Mouse (Mus musculus): Measurements from ENCODE around the gene Cox6b1. TPM values are rescaled to one million over a fixed set of nuclear protein-coding genes. Genes with fewer than 3 reads are reported as not detected.

Cox6b1 gene
- total and polyA plus RNA-seq, 2 experiments from 2014 or later = 352 to 1,552 TPM

GRCm38 (mm10) chr7:30612654-30613402 lies 13.1 kb downstream of the Cox6b1 start, which contains the start of gene Upk1a:
Gene Upk1a (minus strand): TSS chr7:30612847.
- Histone ChIP-seq H3K27ac (no peak within 1 kb of the TSS), H3K4me2 (ENCODE audit: low read depth, low read length) (no peak within 1 kb of the TSS), H3K9ac (replicated peaks; ENCODE audit: low read length) (no peak within 1 kb of the TSS), H3K36me3 (ENCODE audit: insufficient read depth, low read length) (peaks cover 12% of the 10 kb centered on the region; the same call in 1 of the 2 replicates), H3K27me3 (ENCODE audit: insufficient read depth, low read length) (no peaks in the 10 kb centered on the region), H3K4me3 (ENCODE audit: low read length) (no peak within 1 kb of the TSS), H3K9me3 (ENCODE audit: low read length) (no peaks in the 10 kb centered on the region), H3K4me1 (ENCODE audit: insufficient read depth, low read length) (no peaks in the 10 kb centered on the region)
- WGBS = 85% methylated on average over 8 of the region's 8 CpGs
- ATAC-seq = no peak
- no peak for TF ChIP-seq CTCF (IDR thresholded peaks at IDR 0.05; ENCODE audit: low read depth)
- DNase-seq (ENCODE audit: low spot score) = no peak

GRCm38 (mm10) chr7:30610043-30610442 lies 15.9 kb downstream of the Cox6b1 start:
- H3K27me3 ChIP-seq (ENCODE audit: insufficient read depth, low read length) = no peaks in the 10 kb centered on the region
- no peak for ATAC-seq

GRCm38 (mm10) chr7:30608476-30608875 lies 17.5 kb downstream of the Cox6b1 start:
- Histone ChIP-seq H3K27me3 (ENCODE audit: insufficient read depth, low read length) (no peaks in the 10 kb centered on the region), H3K4me3 (ENCODE audit: low read length) (no peak overlapping the region), H3K4me1 (ENCODE audit: insufficient read depth, low read length) (no peaks in the 10 kb centered on the region), H3K36me3 (ENCODE audit: insufficient read depth, low read length) (no peaks in the 10 kb centered on the region), H3K4me2 (ENCODE audit: low read depth, low read length) (no peak overlapping the region), H3K9me3 (ENCODE audit: low read length) (no peaks in the 10 kb centered on the region), H3K27ac (no peak overlapping the region), H3K9ac (replicated peaks; ENCODE audit: low read length) (no peak overlapping the region; the same call in 1 of the 2 replicates)
- DNase-seq (ENCODE audit: low spot score) = no peak
- WGBS = 55% methylated on average over 14 of the region's 16 CpGs
- TF ChIP-seq CTCF (IDR thresholded peaks at IDR 0.05; ENCODE audit: low read depth) = no peak
- no peak for ATAC-seq

More at GRCm38 (mm10) chr7:30610043-30610442, 15.9 kb downstream of the Cox6b1 start:
- no peak for TF ChIP-seq CTCF (IDR thresholded peaks at IDR 0.05; ENCODE audit: low read depth)
- no peaks in the 10 kb centered on the region for H3K4me1 ChIP-seq (ENCODE audit: insufficient read depth, low read length)
- H3K9ac ChIP-seq (replicated peaks; ENCODE audit: low read length) = no peak overlapping the region
- no peak for DNase-seq (ENCODE audit: low spot score)
- H3K27ac ChIP-seq = no peak overlapping the region
- no peak overlapping the region for H3K4me3 ChIP-seq (ENCODE audit: low read length)
- no peak overlapping the region for H3K4me2 ChIP-seq (ENCODE audit: low read depth, low read length)
- 66% methylated on average over 7 of the region's 7 CpGs for WGBS
- no peaks in the 10 kb centered on the region for H3K9me3 ChIP-seq (ENCODE audit: low read length)
- no peaks in the 10 kb centered on the region for H3K36me3 ChIP-seq (ENCODE audit: insufficient read depth, low read length)

- no peaks in the 10 kb centered on the region for H3K27me3 ChIP-seq (ENCODE audit: insufficient read depth, low read length)
- no peak overlapping the region for H3K4me2 ChIP-seq (ENCODE audit: low read depth, low read length)
- H3K9me3 ChIP-seq (ENCODE audit: low read length) = no peaks in the 10 kb centered on the region
- no peaks in the 10 kb centered on the region for H3K4me1 ChIP-seq (ENCODE audit: insufficient read depth, low read length)
- DNase-seq (ENCODE audit: low spot score) (peak; percentile 66), ATAC-seq (peak; percentile 56; the same call in 1 of the 2 replicates)
- no peaks in the 10 kb centered on the region for H3K36me3 ChIP-seq (ENCODE audit: insufficient read depth, low read length)
- TF ChIP-seq CTCF (IDR thresholded peaks at IDR 0.05; ENCODE audit: low read depth) = peak; percentile 67
- no peak overlapping the region for H3K4me3 ChIP-seq (ENCODE audit: low read length)
- no peak overlapping the region; the same call in 1 of the 2 replicates for H3K9ac ChIP-seq (replicated peaks; ENCODE audit: low read length)
- 27% methylated on average over 8 of the region's 8 CpGs for WGBS
- H3K27ac ChIP-seq = no peak overlapping the region
Observed at GRCm38 (mm10) chr7:30607706-30608309, 18.1 kb downstream of the Cox6b1 start.

GRCm38 (mm10) chr7:30604944-30605343 lies 21.0 kb downstream of the Cox6b1 start:
- H3K36me3 ChIP-seq (ENCODE audit: insufficient read depth, low read length) = no peaks in the 10 kb centered on the region
- H3K9ac ChIP-seq (replicated peaks; ENCODE audit: low read length) = no peak overlapping the region
- ATAC-seq (no peak), DNase-seq (ENCODE audit: low spot score) (no peak)
- TF ChIP-seq CTCF (IDR thresholded peaks at IDR 0.05; ENCODE audit: low read depth) = no peak
- no peak overlapping the region for H3K4me2 ChIP-seq (ENCODE audit: low read depth, low read length)
- H3K27ac ChIP-seq = no peak overlapping the region
- H3K4me3 ChIP-seq (ENCODE audit: low read length) = no peak overlapping the region
- WGBS = 90% methylated on average over 8 of the region's 8 CpGs
- H3K9me3 ChIP-seq (ENCODE audit: low read length) = no peaks in the 10 kb centered on the region
- H3K4me1 ChIP-seq (ENCODE audit: insufficient read depth, low read length) = no peaks in the 10 kb centered on the region
- H3K27me3 ChIP-seq (ENCODE audit: insufficient read depth, low read length) = no peaks in the 10 kb centered on the region

GRCm38 (mm10) chr7:30604424-30604823 lies 21.5 kb downstream of the Cox6b1 start:
- no peak for ATAC-seq
- no peaks in the 10 kb centered on the region for H3K36me3 ChIP-seq (ENCODE audit: insufficient read depth, low read length)
- no peak overlapping the region for H3K27ac ChIP-seq
- H3K9ac ChIP-seq (replicated peaks; ENCODE audit: low read length) = no peak overlapping the region
- no peaks in the 10 kb centered on the region for H3K9me3 ChIP-seq (ENCODE audit: low read length)
- H3K27me3 ChIP-seq (ENCODE audit: insufficient read depth, low read length) = no peaks in the 10 kb centered on the region
- no peak for DNase-seq (ENCODE audit: low spot score)
- WGBS = 66% methylated on average over 8 of the region's 8 CpGs
- H3K4me3 ChIP-seq (ENCODE audit: low read length) = no peak overlapping the region
- TF ChIP-seq CTCF (IDR thresholded peaks at IDR 0.05; ENCODE audit: low read depth) = no peak
- H3K4me2 ChIP-seq (ENCODE audit: low read depth, low read length) = no peak overlapping the region
- H3K4me1 ChIP-seq (ENCODE audit: insufficient read depth, low read length) = no peaks in the 10 kb centered on the region; the same call in 1 of the 2 replicates
